Mouse (Mus musculus): Measurements from ENCODE around the gene Dnah5.
"Not testable (repeated sequence)": the region's sequence is repeated elsewhere in the genome, so short reads cannot be mapped to it uniquely, and the experiment has no call there.

Dnah5 gene

GRCm38 (mm10) chr15:28307884-28308283 lies 104.3 kb downstream of the Dnah5 start:
- peak; percentile 27 for DNase-seq

- peak; percentile 61 for DNase-seq
These were observed 107.0 kb downstream of the Dnah5 start for GRCm38 (mm10) chr15:28310516-28310915.

GRCm38 (mm10) chr15:28313451-28313850 lies 109.9 kb downstream of the Dnah5 start:
- peak; percentile 70 for DNase-seq

GRCm38 (mm10) chr15:28315812-28316528 lies 112.4 kb downstream of the Dnah5 start:
- peak; percentile 61 for DNase-seq

- DNase-seq, result peak; percentile 37
These were observed 119.0 kb downstream of the Dnah5 start for GRCm38 (mm10) chr15:28322533-28322932.

- no peak for DNase-seq
These were observed 123.4 kb downstream of the Dnah5 start for GRCm38 (mm10) chr15:28326985-28327384.

- peak; percentile 35 for DNase-seq
These were observed 123.9 kb downstream of the Dnah5 start for GRCm38 (mm10) chr15:28327441-28327840.

- peak; percentile 29 for DNase-seq
These were observed 137.6 kb downstream of the Dnah5 start for GRCm38 (mm10) chr15:28341151-28341550.

GRCm38 (mm10) chr15:28367561-28367960 lies 164.0 kb downstream of the Dnah5 start:
- peak; percentile 53 for DNase-seq

GRCm38 (mm10) chr15:28370431-28370830 lies 166.9 kb downstream of the Dnah5 start:
- DNase-seq, result peak; percentile 44

- DNase-seq, result peak; percentile 11
These were observed 168.0 kb downstream of the Dnah5 start for GRCm38 (mm10) chr15:28371506-28371905.

- peak; percentile 81 for DNase-seq
These were observed 170.8 kb downstream of the Dnah5 start for GRCm38 (mm10) chr15:28374394-28374793.

GRCm38 (mm10) chr15:28380909-28381308 lies 177.4 kb downstream of the Dnah5 start:
- no peak for DNase-seq

- DNase-seq, result not testable (repeated sequence)
These were observed 190.2 kb downstream of the Dnah5 start for GRCm38 (mm10) chr15:28393723-28394122.

- DNase-seq, result no peak
These were observed 191.9 kb downstream of the Dnah5 start for GRCm38 (mm10) chr15:28395481-28395880.

GRCm38 (mm10) chr15:28398472-28398871 lies 194.9 kb downstream of the Dnah5 start:
- no peak for DNase-seq

- DNase-seq, result no peak
These were observed 195.7 kb downstream of the Dnah5 start for GRCm38 (mm10) chr15:28399258-28399657.

GRCm38 (mm10) chr15:28404630-28405029 lies 201.1 kb downstream of the Dnah5 start:
- no peak for DNase-seq

GRCm38 (mm10) chr15:28405136-28405535 lies 201.6 kb downstream of the Dnah5 start:
- DNase-seq, result no peak

GRCm38 (mm10) chr15:28439702-28440101 lies 236.2 kb downstream of the Dnah5 start:
- no peak for DNase-seq

GRCm38 (mm10) chr15:28444494-28444893 lies 240.9 kb downstream of the Dnah5 start:
- DNase-seq, result no peak

GRCm38 (mm10) chr15:28461091-28461778 lies 257.7 kb downstream of the Dnah5 start:
- peak; percentile 71 for DNase-seq

- DNase-seq, result no peak
These were observed 263.2 kb downstream of the Dnah5 start for GRCm38 (mm10) chr15:28466591-28467247.
